Mouse (Mus musculus) heart, embryonic 12.5 days (tissue): ENCODE measurements around the gene Limd1. TPM values are rescaled to one million over a fixed set of nuclear protein-coding genes. Genes with fewer than 3 reads are reported as not detected.
A peak's percentile ranks its signal among the peaks of the same experiment; 100 is the strongest.

ENCODE experiments used
- ATAC-seq: fragments of 200-750 bp; cut with Nextera tagmentation; 2 replicates; pipeline ENCODE4 v1.8.0; 2017; ENCODE audit warnings: moderate TSS enrichment, moderate library complexity; ENCODE audit not compliant: insufficient number of reproducible peaks, low FRiP score
- H3K27ac ChIP-seq: fragments of 300-500 bp; sonication (generic); 2 replicates; pipeline ENCODE4 v1.5.1; 2016; ENCODE audit warnings: mild to moderate bottlenecking, moderate library complexity; ENCODE audit not compliant: poor library complexity, severe bottlenecking
- H3K27me3 ChIP-seq: fragments of 300-500 bp; sonication (generic); replicated peaks from 2 replicates; pipeline ENCODE4 v1.6.1; 2016; ENCODE audit warnings: mild to moderate bottlenecking, moderate library complexity
- H3K36me3 ChIP-seq: fragments of 300-500 bp; sonication (generic); 2 replicates; pipeline ENCODE4 v1.6.1; 2016; ENCODE audit warnings: mild to moderate bottlenecking, moderate library complexity
- H3K4me1 ChIP-seq: fragments of 300-500 bp; sonication (generic); replicated peaks from 2 replicates; pipeline ENCODE4 v1.6.1; 2016; ENCODE audit warnings: mild to moderate bottlenecking
- H3K4me2 ChIP-seq: fragments of 300-500 bp; sonication (generic); 2 replicates; pipeline ENCODE4 v1.6.1; 2016; ENCODE audit warnings: mild to moderate bottlenecking, moderate library complexity
- H3K4me3 ChIP-seq: fragments of 300-500 bp; sonication (generic); 2 replicates; pipeline ENCODE4 v1.5.1; 2016; ENCODE audit warnings: mild to moderate bottlenecking
- H3K9ac ChIP-seq: fragments of 300-500 bp; sonication (generic); 2 replicates; pipeline ENCODE4 v1.6.1; 2016; ENCODE audit warnings: mild to moderate bottlenecking, moderate library complexity
- H3K9me3 ChIP-seq: fragments of 300-500 bp; sonication (generic); replicated peaks from 2 replicates; pipeline ENCODE4 v1.6.1; 2016; ENCODE audit warnings: mild to moderate bottlenecking, moderate library complexity
- WGBS: fragments of 180-500 bp; shearing (Covaris S2); methylation state at CpG from one replicate; pipeline ENCODE4 v1.1.7; 2016; 5-methylcytosine and 5-hydroxymethylcytosine counted together
- polyA plus RNA-seq: library from polyadenylated mRNA; unstranded; fragments of >200 nt; fragmentation: Nextera tagmentation; extraction: Ambion mirVana; gene quantifications from 2 replicates; pipeline ENCODE4 v1.2.1, GENCODE M21; 2016

Limd1 gene
- polyA plus RNA-seq, 1 experiment from 2014 or later: 37.8 TPM

DNA sequence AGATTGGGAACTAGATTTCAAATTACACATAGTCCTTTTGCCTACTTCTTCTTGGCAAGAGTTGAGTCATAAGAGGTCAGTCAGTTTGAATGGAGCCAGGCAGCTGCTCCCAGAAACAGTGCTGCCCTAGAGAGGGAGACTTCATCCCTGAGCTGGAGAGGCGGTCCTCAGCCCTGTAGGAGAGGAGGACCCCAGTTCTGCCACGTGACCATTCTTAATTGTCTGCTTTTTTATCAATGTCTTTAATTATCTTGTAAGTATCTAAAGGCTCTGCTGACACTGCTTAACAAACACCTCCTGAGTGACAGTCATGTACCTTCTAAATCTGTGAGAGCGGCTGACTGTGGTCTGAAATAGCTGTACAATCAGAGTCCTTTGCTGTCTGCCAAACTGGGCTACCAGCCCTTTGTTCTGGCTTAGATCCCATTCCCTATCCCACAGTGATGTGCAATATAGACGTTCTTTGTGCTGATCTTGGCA is 11.3 kb upstream of the Limd1 start:
- 0 out of 2 replicates have a peak overlapping the region, but pooled peaks have one; percentile 41 for H3K27ac ChIP-seq
- no peak overlapping the region for H3K4me3 ChIP-seq
- H3K9me3 ChIP-seq: no peaks in the 10 kb centered on the region
- H3K4me1 ChIP-seq: peaks cover 15% of the 10 kb centered on the region
- 39% methylated on average over 4 of the region's 4 CpGs for WGBS
- H3K9ac ChIP-seq: no peak overlapping the region
- H3K27me3 ChIP-seq: no peaks in the 10 kb centered on the region
- H3K4me2 ChIP-seq: no peak overlapping the region
- ATAC-seq: 0 out of 2 replicates have a peak, but pooled peaks have one; percentile 29
- H3K36me3 ChIP-seq: no peaks in the 10 kb centered on the region

DNA sequence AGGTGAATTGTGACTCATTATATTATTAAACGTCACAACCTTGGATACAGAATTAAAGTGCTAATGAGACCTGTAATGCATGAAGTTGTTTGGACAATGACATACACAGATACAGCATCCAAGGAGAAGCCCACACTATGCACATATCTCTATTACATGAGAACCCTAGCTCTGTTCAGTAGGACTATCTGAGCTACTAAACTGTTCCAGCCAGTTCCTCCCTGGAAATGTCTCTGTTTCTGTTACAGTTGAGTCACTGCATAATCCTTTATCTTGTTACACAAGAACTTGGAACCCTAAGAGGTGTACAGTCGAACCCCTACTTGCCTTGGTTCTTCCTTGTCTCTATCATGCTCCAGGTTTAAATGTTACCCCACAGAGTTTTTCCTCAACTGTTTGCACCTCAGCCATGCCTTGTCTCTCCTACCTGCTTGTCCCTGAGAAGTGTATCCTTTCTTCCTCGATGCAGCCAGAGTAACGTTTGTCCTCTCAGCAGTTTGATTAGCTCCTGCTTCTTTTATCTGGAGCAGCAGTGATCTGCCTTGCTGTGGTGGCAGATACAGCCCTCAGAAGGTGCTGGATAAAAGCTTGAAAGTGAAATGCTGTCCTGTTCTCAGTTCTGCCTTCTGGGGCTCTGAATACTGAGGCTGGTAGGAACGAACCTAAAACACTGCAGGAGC is 10.0 kb upstream of the Limd1 start:
- ATAC-seq: no peak
- no peaks in the 10 kb centered on the region for H3K36me3 ChIP-seq
- no peaks in the 10 kb centered on the region for H3K27me3 ChIP-seq
- H3K27ac ChIP-seq: no peak overlapping the region
- no peak overlapping the region for H3K4me2 ChIP-seq
- 38% methylated on average over 5 of the region's 5 CpGs for WGBS
- H3K9ac ChIP-seq: no peak overlapping the region
- H3K4me3 ChIP-seq: no peak overlapping the region
- H3K9me3 ChIP-seq: no peaks in the 10 kb centered on the region
- H3K4me1 ChIP-seq: peaks cover 20% of the 10 kb centered on the region

GRCm38 (mm10) chr9:123469087-123469486 is 9.4 kb upstream of the Limd1 start:
- H3K27me3 ChIP-seq: no peaks in the 10 kb centered on the region
- H3K9ac ChIP-seq: no peak overlapping the region
- no peaks in the 10 kb centered on the region for H3K36me3 ChIP-seq
- no peaks in the 10 kb centered on the region for H3K9me3 ChIP-seq
- H3K4me2 ChIP-seq: no peak overlapping the region
- no peak overlapping the region for H3K27ac ChIP-seq
- ATAC-seq: no peak
- H3K4me1 ChIP-seq: peaks cover 20% of the 10 kb centered on the region
- H3K4me3 ChIP-seq: no peak overlapping the region

DNA sequence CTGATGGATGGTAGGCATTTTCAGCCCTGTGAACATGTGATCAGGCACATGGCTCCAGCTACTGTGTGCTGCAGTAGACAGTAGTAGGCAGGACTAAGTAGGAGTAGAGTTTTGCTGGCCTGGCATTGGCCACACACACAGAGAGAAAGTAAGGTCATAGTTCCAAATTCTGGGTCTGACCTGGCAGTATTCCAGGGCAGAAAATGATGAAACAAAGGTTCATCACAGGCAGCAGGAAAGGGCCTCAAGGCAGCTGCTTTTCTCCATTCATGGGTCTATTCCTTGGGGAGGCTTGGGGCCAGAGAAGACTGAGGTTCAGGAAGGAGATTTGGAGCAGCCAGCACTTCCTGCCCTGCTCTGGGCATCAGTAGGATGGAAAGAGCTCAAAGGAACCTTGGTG is 5.1 kb upstream of the Limd1 start:
- Histone ChIP-seq H3K4me1 (peaks cover 16% of the 10 kb centered on the region), H3K27me3 (no peaks in the 10 kb centered on the region), H3K36me3 (no peaks in the 10 kb centered on the region), H3K4me3 (no peak overlapping the region), H3K27ac (no peak overlapping the region; the same call in 1 of the 2 replicates), H3K9me3 (no peaks in the 10 kb centered on the region), H3K4me2 (no peak overlapping the region), H3K9ac (no peak overlapping the region)
- ATAC-seq: no peak

DNA sequence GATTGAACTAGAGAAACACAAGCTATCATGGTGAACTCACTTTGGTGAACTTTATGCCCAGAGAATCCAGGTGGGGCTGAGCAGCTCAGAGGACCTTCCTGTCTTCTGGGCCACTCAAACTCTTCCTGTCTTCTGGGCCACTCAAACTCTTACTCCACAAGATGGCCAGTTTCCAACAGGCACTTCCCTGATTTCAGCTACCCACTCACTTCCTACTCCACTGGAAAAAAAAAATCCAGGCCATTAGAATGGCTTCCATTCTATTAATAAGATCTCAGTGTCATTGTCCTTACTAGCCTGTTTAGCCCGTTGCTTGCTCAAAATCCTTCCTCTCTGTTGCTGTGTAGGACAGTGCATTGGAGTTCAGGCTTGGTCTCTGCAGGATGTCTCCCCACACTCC is 2.9 kb upstream of the Limd1 start:
- H3K27me3 ChIP-seq: no peaks in the 10 kb centered on the region
- H3K9me3 ChIP-seq: no peaks in the 10 kb centered on the region
- H3K9ac ChIP-seq: no peak overlapping the region
- 73% methylated on average over 1 of the region's 1 CpGs for WGBS
- peaks cover 27% of the 10 kb centered on the region for H3K4me1 ChIP-seq
- no peak for ATAC-seq
- no peak overlapping the region for H3K27ac ChIP-seq
- H3K4me2 ChIP-seq: no peak overlapping the region
- no peaks in the 10 kb centered on the region; the same call in 1 of the 2 replicates for H3K36me3 ChIP-seq
- H3K4me3 ChIP-seq: no peak overlapping the region

DNA sequence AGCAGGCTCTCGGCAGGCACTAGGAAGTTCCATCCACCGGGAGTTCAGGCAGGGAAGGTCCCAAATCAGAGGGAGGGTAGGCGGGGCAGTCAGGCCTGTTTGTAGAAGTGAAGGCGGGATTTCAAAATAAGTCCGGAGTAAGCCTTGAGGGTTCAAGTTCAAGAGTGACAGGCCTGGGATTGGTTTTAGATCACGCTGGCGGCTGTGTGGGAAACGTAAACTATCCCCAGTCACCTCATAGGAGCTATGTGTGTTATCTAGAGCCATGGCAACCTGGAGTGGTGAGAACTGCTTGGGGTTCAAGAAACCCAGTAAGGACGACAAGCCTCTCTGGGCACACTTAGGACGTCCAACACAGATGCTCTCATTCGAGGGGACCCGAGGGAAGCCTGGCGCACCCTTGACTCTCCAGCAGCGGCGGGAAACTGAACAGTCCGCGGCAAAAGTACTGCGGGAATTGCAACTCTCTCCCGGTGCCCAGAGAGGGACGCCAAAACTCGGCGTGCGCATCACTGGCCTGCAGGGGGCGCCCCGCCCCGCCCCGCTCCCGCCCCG is 398 bp upstream of the Limd1 start:
- Histone ChIP-seq H3K9me3 (no peaks in the 10 kb centered on the region), H3K27me3 (no peaks in the 10 kb centered on the region), H3K4me1 (peaks cover 52% of the 10 kb centered on the region), H3K36me3 (peaks cover 11% of the 10 kb centered on the region), H3K4me2 (peak overlapping the region; percentile 96), H3K9ac (peak overlapping the region; percentile 74), H3K27ac (peak overlapping the region; percentile 46; the same call in 1 of the 2 replicates), H3K4me3 (peak overlapping the region; percentile 83)
- ATAC-seq: peak; percentile 51
- WGBS: 2% methylated on average over 29 of the region's 29 CpGs

DNA sequence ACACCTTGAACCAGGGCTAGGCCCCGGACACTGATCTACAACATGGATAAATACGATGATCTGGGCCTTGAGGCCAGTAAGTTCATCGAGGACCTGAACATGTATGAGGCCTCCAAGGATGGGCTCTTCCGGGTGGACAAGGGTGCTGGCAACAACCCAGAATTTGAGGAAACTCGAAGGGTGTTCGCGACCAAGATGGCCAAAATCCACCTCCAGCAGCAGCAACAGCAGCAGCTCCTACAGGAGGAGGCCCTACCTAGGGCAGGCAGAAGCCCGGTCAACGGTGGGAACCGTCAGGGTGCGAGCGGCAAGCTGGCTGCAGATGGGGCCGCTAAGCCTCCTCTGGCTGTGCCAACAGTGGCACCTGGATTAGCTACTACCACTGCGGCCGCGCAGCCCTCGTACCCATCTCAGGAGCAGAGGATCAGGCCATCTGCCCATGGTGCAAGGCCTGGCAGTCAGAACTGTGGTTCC is 727 bp downstream of the Limd1 start:
- peak overlapping the region; percentile 83 for H3K4me3 ChIP-seq
- WGBS: 15% methylated on average over 17 of the region's 17 CpGs
- ATAC-seq: 0 out of 2 replicates have a peak, but pooled peaks have one; percentile 4
- H3K4me1 ChIP-seq: peaks cover 58% of the 10 kb centered on the region
- peak overlapping the region; percentile 96 for H3K4me2 ChIP-seq
- peak overlapping the region; percentile 89 for H3K9ac ChIP-seq
- H3K27ac ChIP-seq: peak overlapping the region; percentile 89
- peaks cover 13% of the 10 kb centered on the region for H3K36me3 ChIP-seq
- no peaks in the 10 kb centered on the region for H3K27me3 ChIP-seq
- no peaks in the 10 kb centered on the region for H3K9me3 ChIP-seq

DNA sequence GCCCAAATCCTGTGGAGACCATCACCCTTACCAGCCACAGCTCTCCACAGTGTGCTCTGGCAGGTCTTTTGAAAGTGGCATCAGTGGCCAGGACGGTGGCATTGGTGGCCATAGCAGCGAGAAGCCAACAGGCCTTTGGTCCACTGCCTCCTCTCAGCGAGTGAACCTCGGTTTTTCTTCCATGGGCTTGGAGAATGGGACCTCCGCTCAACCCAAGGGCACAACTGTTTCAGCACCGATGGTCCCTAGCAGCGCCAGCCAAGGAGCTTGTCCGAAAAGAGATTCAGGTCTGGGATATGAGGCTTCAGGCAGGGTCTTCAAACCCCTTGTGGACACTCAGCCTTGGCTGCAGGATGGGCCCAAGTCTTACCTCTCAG is 1.4 kb downstream of the Limd1 start:
- ATAC-seq: no peak
- WGBS: 92% methylated on average over 8 of the region's 8 CpGs
- Histone ChIP-seq H3K9me3 (no peaks in the 10 kb centered on the region), H3K4me1 (peaks cover 65% of the 10 kb centered on the region), H3K36me3 (peaks cover 19% of the 10 kb centered on the region), H3K27ac (no peak overlapping the region), H3K9ac (peak overlapping the region; percentile 89), H3K27me3 (no peaks in the 10 kb centered on the region), H3K4me3 (peak overlapping the region; percentile 83), H3K4me2 (peak overlapping the region; percentile 96)

DNA sequence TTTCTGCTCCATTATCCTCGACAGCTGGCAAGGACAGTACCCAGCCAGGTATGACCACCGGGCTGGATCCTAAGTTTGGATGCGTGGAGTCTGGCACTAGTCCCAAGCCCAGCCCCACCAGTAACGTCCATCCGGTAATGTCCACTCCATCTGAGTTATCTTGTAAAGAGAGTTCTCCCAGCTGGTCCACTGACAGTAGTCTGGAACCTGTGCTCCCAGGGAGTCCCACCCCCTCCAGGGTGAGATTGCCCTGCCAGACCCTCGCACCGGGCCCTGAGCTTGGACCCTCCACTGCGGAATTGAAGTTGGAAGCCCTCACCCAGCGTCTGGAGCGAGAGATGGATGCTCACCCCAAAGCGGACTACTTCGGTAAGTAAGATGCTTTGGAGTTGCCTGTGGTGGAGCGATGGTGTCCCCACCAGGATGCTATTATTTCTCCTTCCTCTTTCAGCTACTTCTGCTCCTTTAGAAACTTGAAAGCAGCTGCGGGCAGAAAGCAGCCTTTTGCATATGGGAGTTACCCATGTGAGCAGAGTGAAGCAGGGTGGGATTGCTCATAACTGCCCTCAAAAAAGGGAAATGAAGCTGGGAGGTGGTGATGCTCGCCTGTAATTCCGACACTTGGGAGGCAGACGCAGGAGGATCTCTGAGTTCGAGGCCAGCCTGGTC is 1.9 kb downstream of the Limd1 start:
- Histone ChIP-seq H3K4me2 (peak overlapping the region; percentile 96), H3K9me3 (no peaks in the 10 kb centered on the region), H3K27ac (no peak overlapping the region), H3K4me1 (peaks cover 67% of the 10 kb centered on the region), H3K27me3 (no peaks in the 10 kb centered on the region), H3K9ac (peak overlapping the region; percentile 89; the same call in 1 of the 2 replicates), H3K36me3 (peaks cover 21% of the 10 kb centered on the region), H3K4me3 (peak overlapping the region; percentile 83)
- no peak for ATAC-seq
- WGBS: 73% methylated on average over 18 of the region's 18 CpGs

GRCm38 (mm10) chr9:123481136-123481535 is 2.6 kb downstream of the Limd1 start:
- Histone ChIP-seq H3K27me3 (no peaks in the 10 kb centered on the region), H3K9me3 (no peaks in the 10 kb centered on the region), H3K36me3 (peaks cover 28% of the 10 kb centered on the region), H3K4me1 (peaks cover 74% of the 10 kb centered on the region), H3K4me2 (peak overlapping the region; percentile 96), H3K4me3 (peak overlapping the region; percentile 83), H3K27ac (no peak overlapping the region), H3K9ac (peak overlapping the region; percentile 41; the same call in 1 of the 2 replicates)
- no peak for ATAC-seq
- 56% methylated on average over 7 of the region's 7 CpGs for WGBS

- H3K4me1 ChIP-seq: peaks cover 84% of the 10 kb centered on the region
- no peak overlapping the region for H3K9ac ChIP-seq
- H3K9me3 ChIP-seq: no peaks in the 10 kb centered on the region
- no peak overlapping the region for H3K4me3 ChIP-seq
- no peak overlapping the region for H3K27ac ChIP-seq
- no peak for ATAC-seq
- no peaks in the 10 kb centered on the region for H3K27me3 ChIP-seq
- peaks cover 38% of the 10 kb centered on the region for H3K36me3 ChIP-seq
- WGBS: 69% methylated on average over 1 of the region's 1 CpGs
- no peak overlapping the region for H3K4me2 ChIP-seq
Observed at GRCm38 (mm10) chr9:123483598-123483997, 5.1 kb downstream of the Limd1 start.
